Mouse (Mus musculus) limb, embryonic 14.5 days (tissue): Measurements from ENCODE around the gene H2afj. TPM values are rescaled to one million over a fixed set of nuclear protein-coding genes. Genes with fewer than 3 reads are reported as not detected.

Experiments
- ATAC-seq: fragments of 200-750 bp; cut with Nextera tagmentation; 2 replicates; pipeline ENCODE4 v1.8.0; 2017; ENCODE audit warnings: low read depth, moderate number of reproducible peaks, moderate TSS enrichment; ENCODE audit not compliant: low FRiP score
- DNase-seq: peaks from one replicate; pipeline ENCODE4 v3.0.0-alpha.2; 2015; ENCODE audit warnings: low spot score
- H3K27ac ChIP-seq: fragments of 300-500 bp; sonication (generic); replicated peaks from 2 replicates; pipeline ENCODE4 v1.5.1; 2014; ENCODE audit warnings: low read depth, mild to moderate bottlenecking, low read length, moderate library complexity, mixed read lengths
- H3K27me3 ChIP-seq: fragments of 300-500 bp; sonication (generic); 2 replicates; pipeline ENCODE4 v1.6.1; 2014; ENCODE audit warnings: low read length, mixed read lengths; ENCODE audit not compliant: control insufficient read depth, insufficient read depth
- H3K36me3 ChIP-seq: fragments of 300-500 bp; sonication (generic); 2 replicates; pipeline ENCODE4 v1.6.1; 2014; ENCODE audit warnings: mild to moderate bottlenecking, low read length, moderate library complexity, mixed read lengths; ENCODE audit not compliant: control insufficient read depth, insufficient read depth
- H3K4me1 ChIP-seq: fragments of 300-500 bp; sonication (generic); 2 replicates; pipeline ENCODE4 v1.6.1; 2014; ENCODE audit warnings: antibody characterized with exemption, low read length, mixed read lengths; ENCODE audit not compliant: control insufficient read depth, insufficient read depth
- H3K4me2 ChIP-seq: fragments of 300-500 bp; sonication (generic); replicated peaks from 2 replicates; pipeline ENCODE4 v1.6.1; 2014; ENCODE audit warnings: low read depth, mild to moderate bottlenecking, low read length, moderate library complexity; ENCODE audit not compliant: severe bottlenecking
- H3K4me3 ChIP-seq: fragments of 300-500 bp; sonication (generic); replicated peaks from 2 replicates; pipeline ENCODE4 v1.5.1; 2014; ENCODE audit warnings: low read length
- H3K9ac ChIP-seq: fragments of 300-500 bp; sonication (generic); 2 replicates; pipeline ENCODE4 v1.6.1; 2014; ENCODE audit warnings: mild to moderate bottlenecking, low read depth, low read length, moderate library complexity; ENCODE audit not compliant: severe bottlenecking
- H3K9me3 ChIP-seq: fragments of 300-500 bp; sonication (generic); 2 replicates; pipeline ENCODE4 v1.6.1; 2016; ENCODE audit warnings: low read length; ENCODE audit not compliant: control insufficient read depth
- POLR2A ChIP-seq: fragments of 200-500 bp; IDR thresholded peaks from 2 replicates; pipeline ENCODE4 v1.8.0; 2012; ENCODE audit warnings: inconsistent platforms, mild to moderate bottlenecking, moderate library complexity, borderline replicate concordance; ENCODE audit not compliant: insufficient read depth, insufficient read length; ENCODE audit errors: extremely low read depth
- WGBS: fragments of 180-500 bp; shearing (Covaris S2); extraction: QIAGEN DNeasy Blood & Tissue Kit; methylation state at CpG from one replicate; pipeline ENCODE4 v1.1.7; 2014; 5-methylcytosine and 5-hydroxymethylcytosine counted together
- polyA plus RNA-seq, 2 experiments: library from polyadenylated mRNA; depleted of rRNA in 1 of 2; stranded (reverse) in 1 of 2; unstranded in 1 of 2; fragments of >200 nt; fragmentation: Nextera tagmentation in 1 of 2; extraction: Ambion mirVana in 1 of 2; gene quantifications; 2 replicates each; pipeline versions ENCODE4 v1.2.1 to v1.2.3; 2012 to 2014

H2afj gene
- polyA plus RNA-seq, 2 experiments: 82.9 to 114 TPM

DNA sequence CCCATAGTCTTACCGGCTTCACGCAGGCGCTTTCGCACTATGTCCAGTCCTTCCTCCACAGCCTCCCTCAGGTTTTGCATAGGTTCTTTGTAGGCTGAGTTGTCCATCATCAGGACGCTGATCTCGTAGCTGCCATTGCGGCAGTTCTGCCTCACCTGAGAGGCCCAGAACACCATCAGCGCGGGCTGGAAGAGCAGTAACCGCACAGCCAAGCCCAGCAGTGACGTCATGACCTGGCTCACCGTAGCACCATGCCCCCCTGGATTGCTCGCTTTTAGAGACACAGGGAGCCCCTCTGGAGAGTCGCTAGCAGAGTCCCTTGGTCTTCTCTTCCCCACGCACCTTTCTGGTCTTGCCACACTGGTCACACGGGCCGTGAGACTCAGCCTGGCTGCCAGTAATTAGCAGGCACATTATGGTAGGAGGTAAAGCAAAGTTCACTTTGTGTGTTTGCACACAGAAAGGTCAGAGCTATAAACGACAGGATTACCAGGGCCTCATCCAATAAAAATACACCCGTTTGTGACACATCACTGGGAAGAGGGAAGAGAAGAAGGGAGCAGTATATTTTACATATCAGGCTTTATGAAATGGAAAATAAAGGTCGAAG, 26.6 kb upstream of the H2afj start, which contains the start of gene Gucy2c:
Gene Gucy2c (minus strand): TSS at position 389 of the 610 bp plus-strand sequence.
- ATAC-seq (no peak), DNase-seq (no peak)
- no peak for TF ChIP-seq POLR2A
- Histone ChIP-seq H3K9ac (no peak within 1 kb of the TSS), H3K4me3 (no peak within 1 kb of the TSS), H3K9me3 (no peaks in the 10 kb centered on the region; the same call in 1 of the 2 replicates), H3K4me2 (no peak within 1 kb of the TSS), H3K27ac (no peak within 1 kb of the TSS), H3K4me1 (peaks cover 4% of the 10 kb centered on the region; the same call in 1 of the 2 replicates), H3K27me3 (no peaks in the 10 kb centered on the region), H3K36me3 (no peaks in the 10 kb centered on the region)
- WGBS: 68% methylated on average over 20 of the region's 20 CpGs

DNA sequence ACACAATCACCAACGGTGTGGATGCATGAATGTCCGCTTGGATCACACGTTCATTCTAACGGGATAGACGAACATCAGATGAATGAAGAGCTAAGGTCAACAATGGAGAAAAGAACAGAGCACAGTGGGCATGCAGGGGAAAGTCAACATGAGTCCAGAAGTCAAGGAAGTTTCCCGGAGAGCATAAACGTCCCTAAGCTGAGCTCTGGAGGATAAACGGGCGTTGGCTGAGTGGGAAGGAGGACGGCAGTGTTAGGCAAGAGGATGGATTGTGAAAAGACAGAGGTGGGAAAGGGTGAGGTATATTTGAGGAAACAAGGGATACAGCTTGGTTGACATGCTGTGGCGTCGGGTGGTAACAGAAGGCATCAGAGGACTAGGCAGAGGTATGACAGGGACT, 25.9 kb upstream of the H2afj start:
- H3K9ac ChIP-seq: no peak overlapping the region

DNA sequence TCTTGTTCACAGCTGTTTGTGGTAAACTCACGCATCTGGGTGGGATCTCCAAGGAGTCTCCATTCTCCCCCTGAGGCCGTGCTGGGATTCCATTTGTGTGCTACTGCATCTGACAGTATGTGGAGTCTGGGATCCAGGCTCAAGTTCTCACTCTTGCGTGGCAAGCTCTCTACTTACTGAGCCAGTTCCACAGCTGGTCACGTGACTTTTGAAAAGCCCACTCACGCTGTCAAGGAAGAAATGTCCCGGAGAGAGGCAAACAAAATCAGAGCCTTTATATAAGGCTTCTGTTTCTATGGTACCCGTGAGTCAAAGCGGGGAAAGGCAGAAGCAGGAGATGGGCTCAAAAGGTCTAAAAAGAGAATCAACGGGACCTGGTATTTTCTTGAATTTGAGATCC, 25.3 kb upstream of the H2afj start:
- 75% methylated on average over 9 of the region's 9 CpGs for WGBS
- TF ChIP-seq POLR2A: no peak
- Histone ChIP-seq H3K27me3 (no peaks in the 10 kb centered on the region), H3K27ac (no peak overlapping the region), H3K9ac (no peak overlapping the region), H3K9me3 (no peaks in the 10 kb centered on the region; the same call in 1 of the 2 replicates), H3K4me2 (no peak overlapping the region), H3K4me1 (peaks cover 4% of the 10 kb centered on the region; the same call in 1 of the 2 replicates), H3K4me3 (no peak overlapping the region), H3K36me3 (no peaks in the 10 kb centered on the region)
- no peak for ATAC-seq
- DNase-seq: no peak

More for the DNA sequence above, 25.9 kb upstream of the H2afj start:
- Histone ChIP-seq H3K4me3 (no peak overlapping the region), H3K4me1 (peaks cover 4% of the 10 kb centered on the region; the same call in 1 of the 2 replicates), H3K27ac (no peak overlapping the region), H3K27me3 (no peaks in the 10 kb centered on the region), H3K36me3 (no peaks in the 10 kb centered on the region), H3K4me2 (no peak overlapping the region), H3K9me3 (no peaks in the 10 kb centered on the region; the same call in 1 of the 2 replicates)
- TF ChIP-seq POLR2A: no peak
- DNase-seq (no peak), ATAC-seq (no peak)
- WGBS: 87% methylated on average over 12 of the region's 12 CpGs

DNA sequence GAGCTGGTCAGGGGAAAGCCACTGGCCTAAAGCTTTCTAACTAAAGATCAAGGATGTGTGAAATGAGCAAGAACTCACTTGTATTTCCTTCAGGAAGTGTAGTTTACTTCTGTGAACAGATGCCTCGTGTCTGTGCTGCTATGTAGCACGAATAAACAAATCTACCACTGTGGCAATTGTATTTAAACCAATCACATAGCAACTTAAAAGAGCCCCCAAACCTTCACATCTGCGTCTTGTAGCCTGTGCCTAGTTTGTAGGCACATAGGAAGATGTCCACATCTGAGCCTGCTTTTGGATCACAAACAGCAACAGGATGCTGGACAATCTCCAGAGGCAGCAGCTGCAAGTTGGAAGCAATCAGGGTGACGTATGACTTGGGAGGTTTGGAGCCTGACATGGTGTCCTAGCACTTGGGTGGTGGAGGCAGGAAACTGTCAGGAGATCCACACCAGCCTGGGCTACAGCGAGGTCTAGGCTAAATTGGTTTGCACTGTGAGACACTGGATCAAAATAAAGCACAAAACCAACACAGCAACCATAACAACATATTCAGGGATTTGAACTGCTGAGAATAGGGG, 18.6 kb upstream of the H2afj start:
- DNase-seq (no peak), ATAC-seq (no peak)

DNA sequence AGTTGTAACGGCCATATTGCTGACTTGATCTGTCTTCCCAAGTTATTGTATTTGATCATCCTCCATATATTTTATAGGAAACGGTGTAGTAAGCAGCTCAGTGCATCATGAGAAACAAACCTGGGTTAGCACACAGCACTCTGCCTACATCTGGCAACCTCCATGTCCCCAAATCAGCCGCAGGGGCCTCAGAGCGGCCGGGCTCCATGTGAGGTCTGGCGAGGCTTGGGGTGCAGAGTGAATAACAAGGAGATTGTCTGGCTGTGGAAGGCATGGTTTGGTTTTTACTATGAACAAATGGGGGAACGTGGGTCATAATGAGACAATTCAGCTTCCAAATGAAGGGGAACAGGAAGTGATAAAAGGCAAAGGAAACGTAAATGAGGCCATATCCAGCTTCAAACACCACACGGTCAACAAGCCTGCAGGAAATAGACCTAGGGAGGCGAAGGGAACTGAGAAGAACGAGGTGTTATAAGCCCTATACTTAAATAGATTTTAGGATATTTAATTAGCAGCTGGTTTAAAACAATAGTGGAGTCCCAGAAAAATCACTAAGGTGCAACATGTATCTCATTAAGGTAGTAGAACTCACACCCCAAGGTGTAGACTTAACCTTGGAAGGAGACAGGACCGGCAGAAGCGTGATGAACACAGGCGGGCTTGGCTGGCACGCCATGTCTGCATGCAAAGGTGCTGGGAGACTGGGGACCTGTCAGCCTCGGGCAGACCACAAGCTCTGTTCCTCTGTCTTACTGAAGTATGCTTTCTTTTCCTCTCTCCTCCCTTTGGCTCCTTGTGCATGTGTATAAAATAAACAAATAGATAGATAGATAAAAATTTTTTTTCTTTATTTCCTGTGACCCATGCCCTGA, 14.9 kb upstream of the H2afj start:
- TF ChIP-seq POLR2A: no peak
- peak overlapping the region; percentile 52 for H3K9ac ChIP-seq
- DNase-seq: no peak
- no peaks in the 10 kb centered on the region for H3K9me3 ChIP-seq
- WGBS: 7% methylated on average over 16 of the region's 16 CpGs
- H3K4me3 ChIP-seq: peak overlapping the region; percentile 36
- H3K36me3 ChIP-seq: no peaks in the 10 kb centered on the region
- peaks cover 9% of the 10 kb centered on the region; the same call in 1 of the 2 replicates for H3K4me1 ChIP-seq
- peak overlapping the region; percentile 80 for H3K4me2 ChIP-seq
- no peaks in the 10 kb centered on the region for H3K27me3 ChIP-seq
- no peak for ATAC-seq
- H3K27ac ChIP-seq: no peak overlapping the region

More for the DNA sequence above, 18.6 kb upstream of the H2afj start:
- no peak overlapping the region for H3K4me2 ChIP-seq
- no peaks in the 10 kb centered on the region for H3K9me3 ChIP-seq
- 64% methylated on average over 5 of the region's 5 CpGs for WGBS
- no peak overlapping the region for H3K27ac ChIP-seq
- H3K9ac ChIP-seq: no peak overlapping the region
- peaks cover 9% of the 10 kb centered on the region; the same call in 1 of the 2 replicates for H3K4me1 ChIP-seq
- H3K36me3 ChIP-seq: no peaks in the 10 kb centered on the region
- no peak overlapping the region for H3K4me3 ChIP-seq
- no peaks in the 10 kb centered on the region for H3K27me3 ChIP-seq
- TF ChIP-seq POLR2A: no peak
